Comparison of ENCODE assay signal across 9 mouse cellular contexts in the genomic region with DNA sequence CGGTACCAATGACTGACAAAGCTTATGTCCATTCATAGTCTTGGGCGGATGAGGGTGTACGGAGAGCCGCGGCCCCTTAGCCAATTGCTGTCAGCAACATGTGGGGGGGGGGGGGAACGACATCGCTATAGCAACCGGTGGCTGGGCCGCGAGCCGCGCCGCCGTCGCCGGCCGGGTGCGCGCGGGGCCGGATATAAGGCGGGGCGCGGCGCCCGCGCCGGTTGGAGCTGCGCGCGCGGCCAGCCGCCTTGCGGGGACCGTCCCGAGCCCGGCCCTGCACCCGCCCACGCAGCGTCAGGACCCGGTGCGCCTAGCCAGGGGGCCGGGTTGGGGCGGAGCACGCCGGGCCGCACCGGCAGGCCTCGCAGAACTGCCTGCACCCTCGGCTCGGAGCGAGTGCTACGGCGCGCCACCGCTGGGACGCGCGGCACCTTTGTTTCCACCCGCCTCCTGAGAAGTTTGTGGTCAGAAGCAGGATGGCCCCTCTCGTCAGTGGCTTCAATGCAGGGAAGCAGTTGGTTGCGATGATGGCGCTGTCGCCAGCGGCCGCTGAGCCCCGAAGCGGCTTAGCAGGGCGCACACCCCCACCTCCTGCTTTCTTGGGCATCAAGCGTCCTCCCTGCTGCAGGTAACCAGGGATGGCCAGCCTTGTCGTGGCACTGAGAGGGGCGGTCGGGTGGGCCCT.
DNase-seq lines count a peak whose midpoint lies in the region; ATAC-seq and TF ChIP-seq lines count a peak whose summit lies in the region.
"Had no signal": no experiment of that assay in that cellular context is flagged by ENCODE, and none has a peak within 500 bp of the region (broad histone marks: within the 10 kb centered on the region; RNA-seq: fewer than 3 reads in every experiment).

No protein-coding gene starts in this region.

- H3K27me3 ChIP-seq in C2C12 (ENCODE audit: control insufficient read depth, insufficient read depth, insufficient read length) = no peaks in the 10 kb centered on the region
- H3K27me3 ChIP-seq in forebrain, embryonic 12.5 days = peaks cover 76% of the 10 kb centered on the region
- peaks cover 31% of the 10 kb centered on the region for H3K27me3 ChIP-seq in hindbrain, embryonic 15.5 days
- peaks cover 94% of the 10 kb centered on the region for H3K27me3 ChIP-seq in liver, embryonic 12.5 days (replicated peaks)

- peak overlapping the region; percentile 68 for H3K4me2 ChIP-seq in forebrain, embryonic 12.5 days
- peak overlapping the region; percentile 90 for H3K4me2 ChIP-seq in hindbrain, embryonic 15.5 days
- peak overlapping the region; percentile 61 for H3K4me2 ChIP-seq in liver, embryonic 12.5 days

- H3K27ac ChIP-seq in forebrain, embryonic 12.5 days = peak overlapping the region; percentile 98
- H3K27ac ChIP-seq in hindbrain, embryonic 15.5 days (replicated peaks) = peak overlapping the region; percentile 90
- H3K27ac ChIP-seq in liver, embryonic 12.5 days = no peak overlapping the region
- H3K27ac ChIP-seq: macrophage had no signal

- ATAC-seq in forebrain, embryonic 12.5 days (ENCODE audit: low FRiP score) = peak; percentile 77
- ATAC-seq in hindbrain, embryonic 15.5 days (ENCODE audit: low FRiP score, low read depth) = peak; percentile 79
- no peak for ATAC-seq in liver, embryonic 12.5 days

- H3ac ChIP-seq in C2C12 (ENCODE audit: control insufficient read depth, insufficient read length, low read depth) = peak overlapping the region; percentile 31

- DNase-seq in Muller cell, postnatal 12 days (ENCODE audit: inconsistent ontology term) = peak; percentile 92
- DNase-seq in neural tube, embryonic 10.5 days (ENCODE audit: extremely low spot score, low spot score) = peak; percentile 75
- no peak for DNase-seq in urinary bladder, adult 2 months (ENCODE audit: low spot score)
- no peak for DNase-seq in spleen, adult 12 weeks (ENCODE audit: low spot score)

- WGBS in forebrain, embryonic 12.5 days = under 1% methylated on average over 47 of the region's 73 CpGs
- under 1% methylated on average over 73 of the region's 73 CpGs for WGBS in hindbrain, embryonic 15.5 days
- 1% methylated on average over 72 of the region's 73 CpGs for WGBS in liver, embryonic 12.5 days (ENCODE audit: insufficient replicate concordance)

- no peaks in the 10 kb centered on the region for H3K9me3 ChIP-seq in forebrain, embryonic 12.5 days
- H3K9me3 ChIP-seq in hindbrain, embryonic 15.5 days = no peaks in the 10 kb centered on the region
- H3K9me3 ChIP-seq in liver, embryonic 12.5 days (replicated peaks) = no peaks in the 10 kb centered on the region

- peaks cover 13% of the 10 kb centered on the region for H3K79me2 ChIP-seq in C2C12 (ENCODE audit: control insufficient read depth, insufficient read depth)

- H3K4me1 ChIP-seq in forebrain, embryonic 12.5 days = peaks cover 50% of the 10 kb centered on the region
- H3K4me1 ChIP-seq in hindbrain, embryonic 15.5 days (replicated peaks) = peaks cover 64% of the 10 kb centered on the region
- H3K4me1 ChIP-seq in liver, embryonic 12.5 days = no peaks in the 10 kb centered on the region

- H3K79me3 ChIP-seq in C2C12 (ENCODE audit: low read depth) = peaks cover 3% of the 10 kb centered on the region

- TF ChIP-seq CTCF in C2C12 (IDR thresholded peaks at IDR 0.05; ENCODE audit: control insufficient read depth, insufficient read depth, insufficient read length) = no peak

- peak overlapping the region; percentile 40 for H3K4me3 ChIP-seq in C2C12 (ENCODE audit: insufficient read depth, poor library complexity, severe bottlenecking)
- peak overlapping the region; percentile 72 for H3K4me3 ChIP-seq in forebrain, embryonic 12.5 days (replicated peaks)
- H3K4me3 ChIP-seq in hindbrain, embryonic 15.5 days = peak overlapping the region; percentile 74
- peak overlapping the region; percentile 43 for H3K4me3 ChIP-seq in liver, embryonic 12.5 days

- H3K9ac ChIP-seq in forebrain, embryonic 12.5 days = peak overlapping the region; percentile 88
- H3K9ac ChIP-seq in hindbrain, embryonic 15.5 days = peak overlapping the region; percentile 80
- no peak overlapping the region for H3K9ac ChIP-seq in liver, embryonic 12.5 days

- no peaks in the 10 kb centered on the region for H3K36me3 ChIP-seq in C2C12 (ENCODE audit: control insufficient read depth, insufficient read depth)
- H3K36me3 ChIP-seq in forebrain, embryonic 12.5 days (replicated peaks) = no peaks in the 10 kb centered on the region
- H3K36me3 ChIP-seq in hindbrain, embryonic 15.5 days = no peaks in the 10 kb centered on the region
- no peaks in the 10 kb centered on the region for H3K36me3 ChIP-seq in liver, embryonic 12.5 days

TF ChIP-seq in C2C12, 6 proteins besides CTCF, POLR2A, EP300 and RAD21:
- TF ChIP-seq CEBPB (IDR thresholded peaks at IDR 0.05; ENCODE audit: low read depth) (no peak), FOSL1 (IDR thresholded peaks at IDR 0.05; ENCODE audit: insufficient read depth, low read length, poor library complexity, severe bottlenecking) (no peak), USF1 (IDR thresholded peaks at IDR 0.05; ENCODE audit: low read depth) (no peak)
TF ChIP-seq in C2C12: peak in this region for 0.

Comparison
In these comparisons a context has a peak if more than half of its experiments do, and no peak if none do; other contexts are left out.
1. DNase-seq: peak in Muller cell, postnatal 12 days (single experiment) and neural tube, embryonic 10.5 days (single experiment); none in urinary bladder, adult 2 months (single experiment) and spleen, adult 12 weeks (single experiment).
2. Peak in every context shown above with its lines, with median percentiles within 50 percentile points of each other: H3K4me3 ChIP-seq and H3K4me2 ChIP-seq.